Mouse (Mus musculus) kidney, postnatal 0 days (tissue): ENCODE measurements at regions not wholly inside any gene's neighbourhood (a gene's known extent, or its start where the extent isn't known, plus 50 kb on each side); places are given as distances from the start of the nearest gene placed in this dataset.

ENCODE experiments used
- ATAC-seq: fragments of 200-750 bp; cut with Nextera tagmentation; replicated peaks from 2 replicates; pipeline ENCODE4 v1.8.0; 2017; ENCODE audit warnings: low read depth, moderate number of reproducible peaks, moderate TSS enrichment, moderate library complexity; ENCODE audit not compliant: low FRiP score
- DNase-seq: peaks from one replicate; pipeline ENCODE4 v3.0.0-alpha.2; 2016; ENCODE audit warnings: low spot score
- H3K27ac ChIP-seq: fragments of 300-500 bp; sonication (generic); 2 replicates; pipeline ENCODE4 v1.5.1; 2014; ENCODE audit warnings: mild to moderate bottlenecking
- H3K27me3 ChIP-seq: fragments of 300-500 bp; sonication (generic); 2 replicates; pipeline ENCODE4 v1.6.1; 2014; ENCODE audit warnings: low read length, mixed read lengths; ENCODE audit not compliant: insufficient read depth
- H3K36me3 ChIP-seq: fragments of 300-500 bp; sonication (generic); 2 replicates; pipeline ENCODE4 v1.6.1; 2014; ENCODE audit warnings: low read length, mixed read lengths; ENCODE audit not compliant: insufficient read depth
- H3K4me1 ChIP-seq: fragments of 300-500 bp; sonication (generic); replicated peaks from 2 replicates; pipeline ENCODE4 v1.6.1; 2014; ENCODE audit warnings: antibody characterized with exemption, low read length, mixed read lengths; ENCODE audit not compliant: insufficient read depth
- H3K4me2 ChIP-seq: fragments of 300-500 bp; sonication (generic); 2 replicates; pipeline ENCODE4 v1.6.1; 2014; ENCODE audit warnings: mild to moderate bottlenecking, low read length, moderate library complexity, mixed read lengths
- H3K4me3 ChIP-seq: fragments of 300-500 bp; sonication (generic); replicated peaks from 2 replicates; pipeline ENCODE4 v1.5.1; 2014; ENCODE audit warnings: low read depth, low read length
- H3K9ac ChIP-seq: fragments of 300-500 bp; sonication (generic); 2 replicates; pipeline ENCODE4 v1.6.1; 2014; ENCODE audit warnings: low read depth, low read length
- H3K9me3 ChIP-seq: fragments of 300-500 bp; sonication (generic); replicated peaks from 2 replicates; pipeline ENCODE4 v1.6.1; 2016; ENCODE audit warnings: low read length, inconsistent platforms, mixed read lengths
- CTCF ChIP-seq: IDR thresholded peaks from 2 replicates; pipeline ENCODE4 v1.5.1; 2016; ENCODE audit warnings: antibody characterized with exemption, low read depth, mild to moderate bottlenecking, moderate library complexity
- WGBS: fragments of 180-500 bp; shearing (Covaris S2); extraction: QIAGEN DNeasy Blood & Tissue Kit; methylation state at CpG from one replicate; pipeline ENCODE4 v1.1.7; 2014; 5-methylcytosine and 5-hydroxymethylcytosine counted together

DNA sequence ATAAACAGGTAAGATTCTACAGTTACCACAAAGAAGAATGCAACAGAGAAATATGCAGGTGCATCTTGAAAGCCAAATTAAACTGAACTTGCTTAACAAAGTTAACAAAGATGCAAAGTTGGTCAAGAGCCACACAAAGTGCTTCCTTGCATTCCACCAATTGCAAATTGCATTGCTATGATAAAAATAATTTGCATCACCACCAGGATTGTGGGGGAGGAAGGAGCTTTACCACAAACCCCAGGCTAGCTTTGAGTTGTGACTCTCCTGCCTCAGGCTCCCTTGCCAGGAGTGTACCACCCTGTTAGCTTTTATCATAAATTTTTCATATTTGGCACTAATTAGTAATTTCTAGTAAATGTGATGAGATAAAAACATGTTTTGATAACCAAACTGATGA, 55.4 kb upstream of the Arhgap11a start:
- H3K4me1 ChIP-seq = no peaks in the 10 kb centered on the region
- TF ChIP-seq CTCF = no peak
- H3K27ac ChIP-seq = no peak overlapping the region
- no peaks in the 10 kb centered on the region for H3K27me3 ChIP-seq
- ATAC-seq = no peak
- H3K9ac ChIP-seq = no peak overlapping the region
- H3K36me3 ChIP-seq = no peaks in the 10 kb centered on the region
- no peak for DNase-seq
- no peaks in the 10 kb centered on the region for H3K9me3 ChIP-seq
- H3K4me3 ChIP-seq = no peak overlapping the region
- no peak overlapping the region for H3K4me2 ChIP-seq

DNA sequence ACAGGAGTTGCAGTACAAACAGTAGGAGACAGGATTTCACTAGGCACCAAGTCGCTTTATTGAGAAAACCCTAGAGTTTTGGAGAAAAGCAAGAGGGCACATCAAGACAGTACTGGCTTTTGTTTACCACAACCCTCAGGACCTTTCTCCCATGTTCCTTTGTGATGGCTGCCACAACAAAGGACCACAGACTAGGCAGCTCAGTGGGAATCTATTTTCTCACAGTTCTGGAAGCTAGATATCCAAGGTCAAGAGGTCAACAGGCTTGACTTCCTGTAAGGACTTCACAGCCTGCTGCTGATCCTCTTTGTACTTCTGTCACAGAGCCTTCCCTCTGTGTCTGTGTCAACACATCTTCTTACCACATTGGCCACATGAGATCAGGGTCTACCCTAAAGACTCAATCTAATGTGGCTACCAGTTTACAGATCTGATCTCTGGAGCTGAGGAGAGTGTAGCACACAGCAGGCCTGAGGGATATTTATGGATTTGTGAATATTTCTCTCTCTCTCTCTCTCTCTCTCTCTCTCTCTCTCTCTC, 54.6 kb upstream of the Arhgap11a start:
- no peaks in the 10 kb centered on the region for H3K36me3 ChIP-seq
- ATAC-seq = no peak
- no peak overlapping the region for H3K9ac ChIP-seq
- no peak overlapping the region for H3K4me3 ChIP-seq
- WGBS = 84% methylated on average over 1 of the region's 1 CpGs
- H3K27me3 ChIP-seq = no peaks in the 10 kb centered on the region
- no peaks in the 10 kb centered on the region for H3K9me3 ChIP-seq
- TF ChIP-seq CTCF = no peak
- H3K4me2 ChIP-seq = no peak overlapping the region
- DNase-seq = no peak
- no peaks in the 10 kb centered on the region for H3K4me1 ChIP-seq
- no peak overlapping the region for H3K27ac ChIP-seq

DNA sequence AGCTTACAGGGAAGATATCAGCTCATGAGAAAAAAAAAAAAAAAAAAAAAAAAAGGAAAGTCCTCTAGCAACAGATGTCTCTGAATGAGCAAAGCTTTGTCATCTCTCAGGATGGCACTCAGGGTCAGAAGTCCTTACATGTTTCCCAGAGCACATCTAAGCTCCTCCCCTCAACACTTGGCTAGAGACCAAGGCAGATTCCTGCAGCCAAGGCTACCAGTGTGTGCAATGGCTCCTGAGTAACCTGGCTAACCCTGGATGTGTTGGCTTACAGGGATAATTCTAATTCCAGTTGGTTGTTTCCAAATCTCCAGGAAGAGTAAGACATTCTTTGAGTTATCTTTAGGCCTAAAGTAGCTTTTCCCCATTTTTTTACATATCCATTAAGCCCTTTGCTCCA, 53.9 kb upstream of the Arhgap11a start:
- H3K4me2 ChIP-seq = no peak overlapping the region
- no peak overlapping the region for H3K9ac ChIP-seq
- ATAC-seq (no peak), DNase-seq (no peak)
- no peaks in the 10 kb centered on the region for H3K9me3 ChIP-seq
- no peaks in the 10 kb centered on the region for H3K36me3 ChIP-seq
- no peak overlapping the region for H3K4me3 ChIP-seq
- H3K27me3 ChIP-seq = no peaks in the 10 kb centered on the region
- no peak overlapping the region for H3K27ac ChIP-seq
- TF ChIP-seq CTCF = no peak
- no peaks in the 10 kb centered on the region for H3K4me1 ChIP-seq

DNA sequence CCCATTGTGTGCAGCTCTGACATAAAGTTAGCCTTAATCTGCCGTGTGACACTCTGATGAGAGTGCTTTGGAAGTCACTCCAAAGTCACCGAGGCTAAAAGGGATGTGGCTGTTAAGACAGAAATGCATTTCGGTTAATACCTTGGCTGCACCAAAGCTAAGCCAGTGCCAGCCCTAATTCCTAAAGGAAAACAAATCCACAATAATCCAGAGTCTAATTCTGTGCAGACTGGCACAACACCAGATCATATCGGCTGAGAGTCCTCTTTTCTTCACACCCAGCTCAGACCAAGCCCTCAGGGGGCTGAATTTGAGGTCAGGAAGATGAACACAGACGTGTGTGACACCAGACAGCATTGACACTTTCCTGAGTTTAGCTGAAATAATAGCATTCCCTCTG, 52.0 kb upstream of the Arhgap11a start:
- no peak overlapping the region for H3K27ac ChIP-seq
- no peaks in the 10 kb centered on the region for H3K4me1 ChIP-seq
- H3K36me3 ChIP-seq = no peaks in the 10 kb centered on the region
- H3K4me3 ChIP-seq = no peak overlapping the region
- DNase-seq = no peak
- no peak overlapping the region for H3K9ac ChIP-seq
- no peak overlapping the region for H3K4me2 ChIP-seq
- no peaks in the 10 kb centered on the region for H3K27me3 ChIP-seq
- no peak for TF ChIP-seq CTCF
- ATAC-seq = no peak
- 57% methylated on average over 5 of the region's 5 CpGs for WGBS
- no peaks in the 10 kb centered on the region for H3K9me3 ChIP-seq

DNA sequence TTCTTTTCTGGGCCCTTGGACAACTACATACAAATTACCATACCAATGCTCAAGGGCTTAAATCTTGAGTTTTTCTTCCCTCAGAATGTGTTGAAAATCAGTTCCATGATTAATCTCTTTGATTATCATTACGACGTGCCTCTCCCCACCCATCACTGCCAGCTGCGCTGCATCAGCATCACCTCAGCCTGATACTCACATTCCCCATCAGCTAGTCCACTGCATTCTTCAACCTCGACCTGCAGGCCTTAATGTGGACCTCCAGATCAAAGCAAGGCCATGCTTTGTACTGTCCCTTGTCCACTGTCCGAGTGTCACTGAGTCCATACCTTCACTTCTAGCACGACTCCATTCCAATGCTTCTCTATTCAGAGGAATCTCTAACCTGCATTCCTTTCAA, 50.3 kb upstream of the Arhgap11a start:
- Histone ChIP-seq H3K27ac (no peak overlapping the region), H3K9me3 (no peaks in the 10 kb centered on the region), H3K4me2 (no peak overlapping the region), H3K36me3 (no peaks in the 10 kb centered on the region), H3K27me3 (no peaks in the 10 kb centered on the region), H3K4me3 (no peak overlapping the region), H3K4me1 (no peaks in the 10 kb centered on the region), H3K9ac (no peak overlapping the region)
- no peak for ATAC-seq
- 70% methylated on average over 6 of the region's 6 CpGs for WGBS
- DNase-seq = no peak
- no peak for TF ChIP-seq CTCF
